Mouse (Mus musculus): Measurements from ENCODE around the gene Efcab2.

Gene Efcab2

DNA sequence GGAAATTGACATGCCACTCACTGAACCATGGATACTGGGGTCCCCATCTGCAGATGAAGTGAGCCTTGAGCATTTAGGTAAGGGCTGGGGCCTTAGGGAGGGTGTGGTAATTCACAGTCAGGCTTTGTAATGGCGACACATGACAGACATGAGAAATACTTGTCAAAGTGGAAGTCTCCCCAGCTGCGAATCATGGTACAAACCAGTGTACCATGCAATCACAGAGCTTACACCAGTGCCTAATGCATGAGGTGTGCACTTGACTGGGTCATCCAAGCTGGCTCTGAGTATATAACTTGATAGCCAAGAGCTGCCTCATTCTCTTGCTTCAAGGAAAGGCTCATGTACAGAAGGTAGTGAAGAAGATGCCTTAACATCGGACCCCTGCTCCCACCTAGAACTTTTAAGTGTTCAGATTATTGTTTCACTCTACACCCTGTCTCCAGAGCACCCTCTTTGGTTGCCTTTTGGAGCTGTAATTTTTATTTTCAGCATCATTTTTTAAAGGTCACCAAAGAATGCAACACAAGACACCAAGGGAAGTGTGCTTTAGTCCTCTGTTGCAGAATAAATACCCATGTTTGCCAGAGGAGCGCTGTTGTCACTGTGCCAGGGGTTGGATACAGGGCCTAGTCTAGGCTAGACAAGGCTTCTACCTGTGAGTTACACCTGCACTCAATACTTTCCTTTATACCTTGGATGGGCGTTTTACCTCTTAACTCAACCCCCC, 79.4 kb downstream of the Efcab2 start:
- DNase-seq (ENCODE audit: low spot score): no peak

DNA sequence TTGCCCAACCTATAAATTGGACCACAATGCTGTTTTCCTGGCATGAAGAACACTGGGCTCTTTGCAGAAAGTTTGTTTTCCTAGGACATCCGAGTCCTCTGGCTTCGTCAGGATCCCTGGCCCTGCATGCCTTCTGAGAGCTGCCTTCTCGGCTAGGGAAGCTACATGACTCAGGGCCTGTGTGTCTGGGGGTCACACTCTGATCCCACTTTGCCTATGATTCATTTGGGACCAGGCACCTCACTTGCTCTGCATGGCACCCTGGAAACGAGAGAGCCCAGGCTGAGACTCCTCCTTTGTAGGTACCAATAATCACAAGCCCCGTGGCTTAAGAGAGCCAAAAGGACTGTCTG, 80.0 kb downstream of the Efcab2 start:
- no peak for DNase-seq (ENCODE audit: low spot score)

DNA sequence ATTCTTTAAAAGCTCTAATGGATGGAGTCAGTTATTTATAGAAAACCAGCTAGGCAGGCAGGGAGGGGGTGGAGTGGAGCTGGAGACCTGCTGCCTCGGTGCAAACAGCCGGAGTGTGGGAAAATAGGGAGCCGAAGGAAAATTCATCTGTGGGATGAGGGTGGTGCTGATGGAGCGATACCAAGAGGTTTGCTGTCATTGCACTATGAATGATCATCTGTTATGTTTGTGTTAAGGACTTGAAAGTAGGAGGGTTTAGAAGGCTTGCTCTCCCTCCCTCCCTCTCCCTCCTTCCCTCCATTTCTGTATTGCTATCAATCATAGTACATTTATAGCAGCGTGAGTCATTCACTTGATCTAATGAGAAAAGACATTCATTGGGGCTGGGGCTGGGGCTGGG, 80.9 kb downstream of the Efcab2 start:
- no peak for DNase-seq (ENCODE audit: low spot score)

GRCm38 (mm10) chr1:178489127-178489526, 83.2 kb downstream of the Efcab2 start:
- no peak for DNase-seq (ENCODE audit: low spot score)

- no peak for DNase-seq (ENCODE audit: low spot score)
Measured at GRCm38 (mm10) chr1:178491733-178492132, 85.8 kb downstream of the Efcab2 start.

- DNase-seq (ENCODE audit: low spot score): no peak
Measured at GRCm38 (mm10) chr1:178492493-178492892, 86.6 kb downstream of the Efcab2 start.

DNA sequence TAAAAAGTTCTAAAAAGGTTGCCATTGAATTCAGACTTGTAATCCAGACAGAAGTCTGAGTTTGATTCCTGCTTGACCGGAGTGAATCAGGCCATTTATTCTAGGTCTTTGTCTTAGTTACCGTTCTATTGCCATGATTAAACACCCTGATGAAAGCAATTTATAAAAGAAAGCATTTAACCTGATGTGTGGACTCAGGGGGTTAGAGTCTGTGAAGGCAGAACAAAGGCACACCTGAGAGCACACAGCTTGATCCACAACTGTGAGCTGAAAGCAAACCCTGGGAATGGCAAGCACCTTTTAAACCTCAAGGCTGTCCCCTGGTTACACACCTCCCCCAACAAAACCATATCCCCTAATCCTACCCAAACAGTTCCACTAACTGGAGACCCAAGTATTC, 90.3 kb downstream of the Efcab2 start:
- no peak for DNase-seq (ENCODE audit: low spot score)

GRCm38 (mm10) chr1:178496841-178497240, 91.0 kb downstream of the Efcab2 start:
- DNase-seq (ENCODE audit: low spot score): no peak

DNA sequence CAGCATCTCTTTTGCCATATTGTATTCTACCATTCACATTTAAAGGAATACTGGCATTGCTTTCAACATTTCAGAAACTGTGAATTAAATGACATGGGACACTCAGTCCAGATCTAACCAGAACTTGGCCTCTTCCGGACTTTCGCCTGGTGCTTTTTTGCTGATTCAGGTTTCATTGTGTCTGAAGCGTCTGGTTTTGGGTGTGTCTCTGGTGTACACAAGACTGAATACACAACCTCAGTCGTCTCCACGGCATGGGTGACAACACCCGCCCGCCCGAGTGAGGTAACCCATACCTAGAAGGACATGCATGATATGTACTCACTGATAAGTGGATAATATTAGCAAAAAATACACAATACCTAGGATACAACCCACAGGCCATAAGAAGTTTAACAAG, 101.1 kb downstream of the Efcab2 start:
- DNase-seq (ENCODE audit: low spot score): no peak

DNA sequence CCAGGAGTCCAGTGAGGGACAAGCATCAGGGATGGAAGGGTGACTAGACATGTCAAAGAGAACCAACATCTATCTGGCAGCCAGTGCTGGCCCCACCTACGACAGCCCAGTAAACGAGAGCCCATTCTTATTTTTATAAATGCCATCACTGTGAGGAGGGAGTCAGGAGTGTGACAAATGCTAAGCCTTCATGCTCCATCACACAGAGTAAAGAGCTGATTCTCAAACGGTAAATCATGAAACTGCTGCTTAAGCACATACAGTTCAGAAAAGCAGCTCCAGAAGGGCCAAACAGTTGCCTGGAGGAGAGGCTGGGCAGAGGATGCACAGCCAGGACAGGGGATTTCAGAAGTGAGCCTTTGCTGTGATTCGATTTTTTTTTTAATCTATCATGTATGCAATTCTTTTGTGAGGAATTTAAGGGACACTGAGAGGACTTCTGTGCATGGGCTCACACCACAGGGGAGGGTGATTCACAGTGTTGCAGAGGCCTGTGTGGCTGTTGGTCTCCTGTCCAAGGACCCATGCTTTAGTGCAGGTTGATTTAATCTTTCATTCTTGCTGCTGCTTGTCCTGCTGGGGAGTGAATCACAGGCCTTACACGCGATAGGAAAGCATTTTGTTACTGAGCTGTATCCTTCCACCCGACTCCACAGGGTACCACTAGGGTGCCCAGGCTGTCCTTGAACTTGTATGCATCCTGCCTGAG, 106.6 kb downstream of the Efcab2 start:
- no peak for DNase-seq (ENCODE audit: low spot score)

- DNase-seq (ENCODE audit: low spot score): no peak
Measured at GRCm38 (mm10) chr1:178513954-178514353, 108.1 kb downstream of the Efcab2 start.

DNA sequence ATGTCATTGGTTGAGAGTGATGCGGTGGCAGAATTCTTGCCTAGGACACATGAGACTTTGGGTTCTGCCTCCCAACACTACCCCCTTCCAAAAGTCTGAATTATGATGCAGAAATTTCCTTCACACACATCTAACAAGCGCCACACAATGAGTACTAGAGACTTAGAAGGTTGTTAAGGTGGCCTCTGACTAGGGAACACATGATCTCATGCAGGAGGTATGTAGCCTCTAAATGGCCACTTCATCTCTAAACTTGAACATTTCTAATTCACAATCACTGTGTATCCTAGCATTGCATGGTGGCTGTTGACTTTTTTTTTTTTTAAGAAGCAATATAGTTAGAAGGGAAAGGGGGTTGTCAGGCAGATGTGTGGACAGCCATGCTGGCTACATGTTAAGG, 110.0 kb downstream of the Efcab2 start:
- no peak for DNase-seq (ENCODE audit: low spot score)

DNA sequence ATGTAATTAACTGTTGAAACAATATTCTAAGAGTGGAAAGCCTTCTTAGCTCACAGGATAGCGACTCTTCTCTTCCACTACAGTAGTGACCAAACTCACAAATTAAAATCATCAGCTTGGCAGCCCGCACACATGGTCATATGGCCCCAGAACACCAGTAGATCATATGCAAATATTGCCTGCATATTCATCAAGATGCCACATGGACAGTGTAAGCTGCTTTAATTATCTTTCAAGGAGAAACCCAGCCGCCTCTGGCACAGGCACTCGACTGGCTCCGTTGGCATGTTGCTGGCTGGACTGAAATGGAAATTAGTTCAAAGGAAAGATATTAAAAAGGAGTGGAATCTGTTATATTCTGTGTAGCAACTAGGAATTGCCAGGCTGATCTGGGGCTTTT, 116.5 kb downstream of the Efcab2 start:
- no peak for DNase-seq (ENCODE audit: low spot score)

GRCm38 (mm10) chr1:178523152-178523551, 117.3 kb downstream of the Efcab2 start:
- DNase-seq (ENCODE audit: low spot score): no peak

- DNase-seq (ENCODE audit: low spot score): no peak
Measured at GRCm38 (mm10) chr1:178527185-178527546, 121.3 kb downstream of the Efcab2 start.

GRCm38 (mm10) chr1:178527547-178528361, 121.9 kb downstream of the Efcab2 start:
- no peak for DNase-seq (ENCODE audit: low spot score)

GRCm38 (mm10) chr1:178528431-178529351, 122.8 kb downstream of the Efcab2 start, which contains the start of gene Kif26b:
Kif26b (plus strand) TSS chr1:178529125.
- DNase-seq (ENCODE audit: low spot score): no peak

DNA sequence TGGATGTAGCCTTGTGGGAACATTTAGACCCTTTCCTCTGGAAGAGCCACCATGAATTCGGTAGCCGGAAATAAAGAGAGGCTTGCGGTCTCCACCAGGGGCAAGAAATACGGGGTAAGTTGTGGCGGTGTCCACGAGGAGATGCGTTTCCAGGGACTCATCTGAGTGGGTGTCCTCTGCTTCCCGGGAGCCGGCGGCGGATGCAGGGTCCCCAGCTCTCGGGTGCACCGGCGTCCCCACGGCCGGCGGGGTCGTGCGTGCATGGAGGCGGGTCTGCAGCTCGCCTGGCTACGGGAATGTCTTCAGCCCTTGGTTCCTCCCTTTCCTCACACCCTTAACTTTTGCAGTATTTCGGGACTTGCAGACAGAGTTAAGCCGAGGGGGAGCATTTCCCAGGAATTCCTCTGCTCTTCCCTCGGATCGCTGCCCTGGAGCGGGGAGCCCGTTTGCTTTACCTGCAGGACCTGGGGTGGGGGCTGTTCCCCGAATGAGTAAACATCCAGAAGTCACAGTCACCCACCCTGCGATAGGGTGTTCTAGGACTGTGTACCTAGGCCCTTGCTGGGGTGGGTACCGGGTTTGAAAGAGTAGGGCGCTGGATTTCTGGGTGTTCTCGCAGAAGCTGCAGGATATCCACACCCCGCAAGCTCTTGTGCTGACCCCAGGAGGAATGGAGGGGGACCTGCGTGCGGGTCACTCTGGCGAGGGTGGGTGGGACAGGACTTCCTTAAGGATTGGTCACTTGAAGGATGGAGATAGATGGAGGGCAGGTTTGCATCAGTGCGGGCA, 123.8 kb downstream of the Efcab2 start:
- DNase-seq (ENCODE audit: low spot score): no peak

DNA sequence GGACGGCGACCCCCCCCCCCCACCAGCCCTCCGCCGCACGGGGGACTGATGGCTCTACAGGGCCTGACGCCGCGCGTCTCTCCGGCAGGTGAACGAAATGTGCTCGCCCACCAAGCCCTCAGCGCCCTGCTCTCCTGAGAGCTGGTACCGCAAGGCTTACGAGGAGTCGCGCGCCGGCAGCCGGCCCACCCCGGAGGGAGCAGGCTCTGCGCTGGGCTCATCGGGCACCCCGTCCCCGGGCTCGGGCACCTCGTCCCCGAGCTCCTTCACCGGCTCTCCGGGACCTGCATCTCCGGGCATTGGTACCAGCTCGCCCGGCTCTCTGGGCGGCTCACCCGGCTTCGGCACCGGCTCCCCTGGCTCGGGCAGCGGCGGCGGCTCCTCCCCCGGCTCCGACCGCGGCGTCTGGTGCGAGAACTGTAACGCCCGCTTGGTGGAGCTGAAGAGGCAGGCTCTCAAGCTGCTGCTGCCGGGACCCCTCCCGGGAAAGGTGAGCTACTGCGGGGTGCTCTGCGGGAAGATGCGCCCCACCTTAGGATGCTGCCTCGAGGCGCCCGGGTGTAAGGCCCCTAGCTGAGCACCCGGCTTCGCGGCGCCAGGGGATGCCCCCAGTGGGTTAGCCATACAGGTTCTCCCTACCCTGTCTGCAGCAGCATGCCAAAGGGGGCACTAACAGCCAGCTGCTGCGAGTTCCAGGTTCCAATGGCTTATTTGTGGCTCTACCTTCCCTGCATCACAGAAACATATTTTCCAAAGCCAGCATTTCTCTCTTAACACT, 124.6 kb downstream of the Efcab2 start:
- DNase-seq (ENCODE audit: low spot score): peak; percentile 58
